Mouse (Mus musculus) lung, postnatal 0 days (tissue): Measurements from ENCODE around the gene Adamtsl5.

Experiments
- CTCF ChIP-seq: IDR thresholded peaks from 2 replicates; pipeline ENCODE4 v1.5.1; 2016; ENCODE audit warnings: antibody characterized with exemption, mild to moderate bottlenecking
- EP300 ChIP-seq: IDR thresholded peaks from 2 replicates; pipeline ENCODE4 v1.6.1; 2016; ENCODE audit warnings: antibody characterized with exemption, mild to moderate bottlenecking, control low read depth

DNA sequence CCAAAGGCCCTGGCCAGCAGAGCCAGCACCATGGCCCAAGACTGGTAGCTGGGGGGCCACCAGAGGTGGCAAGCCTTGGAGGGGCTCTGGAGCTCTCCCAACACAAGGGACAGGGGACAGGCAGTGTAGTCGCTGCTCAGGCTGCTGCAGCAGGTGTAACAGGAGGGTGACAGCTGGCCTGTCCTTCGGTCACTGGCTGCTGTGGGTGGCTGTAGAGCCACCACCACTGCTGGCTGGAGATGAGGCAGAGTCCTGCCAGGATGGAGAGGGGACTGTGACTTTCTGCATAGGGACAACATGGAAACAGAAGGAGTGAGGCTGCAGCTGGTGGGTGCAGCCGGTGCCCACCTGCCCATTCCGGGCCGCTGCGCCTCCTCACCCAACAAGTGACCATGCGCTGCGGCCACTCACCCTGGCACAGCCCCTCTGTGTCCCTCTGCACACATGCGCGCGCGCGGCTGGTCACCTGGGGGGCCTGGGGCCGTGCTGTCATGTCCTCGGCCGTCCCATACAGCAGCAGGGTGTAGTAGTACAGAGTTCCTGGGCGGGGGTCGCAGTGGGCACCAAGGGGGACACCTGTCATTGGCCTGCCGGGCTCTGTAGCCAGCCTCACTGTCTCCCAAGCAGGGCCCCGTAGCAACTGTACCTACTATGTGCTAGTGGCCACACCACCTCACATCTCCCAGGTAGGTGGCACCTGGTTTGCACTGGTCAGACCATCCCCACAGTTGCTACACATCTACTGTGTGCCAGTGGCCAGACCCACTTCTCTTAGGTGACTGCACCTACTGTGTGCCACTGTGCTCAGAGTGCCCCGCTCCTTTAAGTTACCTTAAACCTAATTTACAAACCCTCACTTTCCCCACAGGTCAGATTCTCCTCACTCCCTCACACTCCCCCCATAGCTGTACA, 26.3 kb downstream of the Adamtsl5 start:
- TF ChIP-seq EP300 (no peak), CTCF (no peak)
